Mouse (Mus musculus) hindbrain, embryonic 15.5 days (tissue): Measurements from ENCODE around the gene Fgfr2. TPM values are rescaled to one million over a fixed set of nuclear protein-coding genes. Genes with fewer than 3 reads are reported as not detected.

ENCODE experiments used
- ATAC-seq: fragments of 200-750 bp; cut with Nextera tagmentation; 2 replicates; pipeline ENCODE4 v1.8.0; 2017; ENCODE audit warnings: low read depth, moderate number of reproducible peaks, moderate TSS enrichment; ENCODE audit not compliant: low FRiP score
- H3K27ac ChIP-seq: fragments of 300-500 bp; sonication (generic); replicated peaks from 2 replicates; pipeline ENCODE4 v1.5.1; 2015; ENCODE audit warnings: mild to moderate bottlenecking, inconsistent platforms
- H3K27me3 ChIP-seq: fragments of 300-500 bp; sonication (generic); 2 replicates; pipeline ENCODE4 v1.6.1; 2015; ENCODE audit warnings: control low read depth, inconsistent platforms
- H3K36me3 ChIP-seq: fragments of 300-500 bp; sonication (generic); 2 replicates; pipeline ENCODE4 v1.6.1; 2015; ENCODE audit warnings: control low read depth, inconsistent platforms
- H3K4me1 ChIP-seq: fragments of 300-500 bp; sonication (generic); replicated peaks from 2 replicates; pipeline ENCODE4 v1.6.1; 2015; ENCODE audit warnings: control low read depth, inconsistent platforms
- H3K4me2 ChIP-seq: fragments of 300-500 bp; sonication (generic); 2 replicates; pipeline ENCODE4 v1.6.1; 2015; ENCODE audit warnings: moderate library complexity, mild to moderate bottlenecking, inconsistent platforms
- H3K4me3 ChIP-seq: fragments of 300-500 bp; sonication (generic); 2 replicates; pipeline ENCODE4 v1.5.1; 2015; ENCODE audit warnings: mild to moderate bottlenecking, inconsistent platforms
- H3K9ac ChIP-seq: fragments of 300-500 bp; sonication (generic); 2 replicates; pipeline ENCODE4 v1.6.1; 2015; ENCODE audit warnings: inconsistent platforms
- H3K9me3 ChIP-seq: fragments of 300-500 bp; sonication (generic); 2 replicates; pipeline ENCODE4 v1.6.1; 2016; ENCODE audit warnings: control low read depth, inconsistent platforms
- WGBS: fragments of 180-500 bp; shearing (Covaris S2); methylation state at CpG from one replicate; pipeline ENCODE4 v1.1.7; 2015; 5-methylcytosine and 5-hydroxymethylcytosine counted together
- polyA plus RNA-seq: library from polyadenylated mRNA; unstranded; fragments of >200 nt; fragmentation: Nextera tagmentation; extraction: Ambion mirVana; gene quantifications from 2 replicates; pipeline ENCODE4 v1.2.1, GENCODE M21; 2015

The Fgfr2 gene
- polyA plus RNA-seq, 1 experiment from 2014 or later = 28.5 TPM

- Histone ChIP-seq H3K9me3 (no peaks in the 10 kb centered on the region), H3K27me3 (no peaks in the 10 kb centered on the region), H3K4me1 (peaks cover 3% of the 10 kb centered on the region), H3K27ac (no peak overlapping the region), H3K9ac (no peak overlapping the region), H3K36me3 (no peaks in the 10 kb centered on the region), H3K4me3 (no peak overlapping the region), H3K4me2 (no peak overlapping the region)
- no peak for ATAC-seq
- WGBS = 90% methylated on average over 2 of the region's 2 CpGs
These were observed 541.7 kb downstream of the Fgfr2 start for GRCm38 (mm10) chr7:132581441-132581840.

- Histone ChIP-seq H3K27ac (no peak overlapping the region), H3K36me3 (no peaks in the 10 kb centered on the region), H3K27me3 (no peaks in the 10 kb centered on the region), H3K4me1 (peaks cover 7% of the 10 kb centered on the region), H3K4me2 (no peak overlapping the region), H3K4me3 (no peak overlapping the region), H3K9ac (no peak overlapping the region), H3K9me3 (no peaks in the 10 kb centered on the region)
- ATAC-seq = no peak
- 82% methylated on average over 6 of the region's 6 CpGs for WGBS
These were observed 542.6 kb downstream of the Fgfr2 start for GRCm38 (mm10) chr7:132580511-132580910.

DNA sequence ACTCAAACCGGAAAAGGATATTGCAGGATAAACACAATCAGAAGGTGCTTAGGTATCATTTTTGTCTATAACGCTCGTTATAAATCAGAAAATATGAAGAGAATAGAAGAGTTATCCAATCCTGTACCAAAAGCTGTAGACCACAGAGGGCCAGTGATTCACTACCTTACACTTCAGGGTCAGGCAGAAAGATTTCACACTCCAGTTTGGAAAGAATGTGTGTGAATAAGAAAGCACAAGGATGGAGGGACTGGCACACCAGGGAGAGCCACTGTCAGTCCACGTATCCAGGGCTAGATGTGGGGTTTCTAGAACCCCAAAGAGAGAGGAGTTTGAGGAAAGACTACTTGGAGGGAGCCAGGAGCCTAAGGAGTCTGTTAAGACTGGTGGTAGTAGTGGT, 546.3 kb downstream of the Fgfr2 start:
- H3K36me3 ChIP-seq = no peaks in the 10 kb centered on the region
- no peaks in the 10 kb centered on the region for H3K9me3 ChIP-seq
- no peaks in the 10 kb centered on the region for H3K27me3 ChIP-seq
- WGBS = 61% methylated on average over 4 of the region's 4 CpGs
- peak overlapping the region; percentile 86 for H3K4me2 ChIP-seq
- no peak for ATAC-seq
- H3K9ac ChIP-seq = no peak overlapping the region
- H3K4me3 ChIP-seq = peak overlapping the region; percentile 91; the same call in 1 of the 2 replicates
- peaks cover 19% of the 10 kb centered on the region for H3K4me1 ChIP-seq
- no peak overlapping the region for H3K27ac ChIP-seq

DNA sequence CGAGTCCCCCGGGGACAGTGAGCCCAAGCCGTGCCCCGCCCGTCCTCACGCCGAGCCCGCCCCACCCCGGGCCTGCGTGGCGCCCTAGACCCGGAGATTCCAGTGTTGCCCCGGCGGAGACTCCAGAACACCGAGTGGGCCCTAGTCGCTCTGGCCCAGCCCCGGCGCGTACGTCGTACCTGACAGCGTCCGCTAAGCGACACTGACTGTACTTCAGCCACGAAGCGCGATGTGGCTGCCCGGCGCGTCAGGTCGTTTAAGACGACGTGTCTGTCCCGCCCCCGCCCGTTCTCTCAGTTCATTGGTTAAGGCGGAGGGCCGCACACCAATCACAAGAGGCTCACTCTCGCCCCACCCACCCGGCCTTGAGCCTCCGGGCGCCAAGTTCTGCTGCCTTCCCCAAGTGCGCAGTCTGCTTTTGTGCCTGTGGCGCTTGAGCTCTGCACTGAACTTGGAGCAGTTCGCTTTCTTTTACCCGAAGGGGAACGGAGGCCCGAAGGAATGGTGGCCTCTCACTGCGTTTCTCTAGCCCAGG, 547.0 kb downstream of the Fgfr2 start, which contains the start of gene Oat:
Oat (minus strand) TSS at position 283 of the 535 bp plus-strand sequence.
- H3K4me1 ChIP-seq = peaks cover 19% of the 10 kb centered on the region
- under 1% methylated on average over 49 of the region's 49 CpGs for WGBS
- H3K27ac ChIP-seq = peak within 1 kb of the TSS; percentile 93
- H3K27me3 ChIP-seq = no peaks in the 10 kb centered on the region
- H3K36me3 ChIP-seq = no peaks in the 10 kb centered on the region
- peak within 1 kb of the TSS; percentile 86 for H3K4me2 ChIP-seq
- peak; percentile 97 for ATAC-seq
- peak within 1 kb of the TSS; percentile 91 for H3K4me3 ChIP-seq
- no peaks in the 10 kb centered on the region for H3K9me3 ChIP-seq
- peak within 1 kb of the TSS; percentile 82 for H3K9ac ChIP-seq

GRCm38 (mm10) chr7:132575623-132576022, 547.5 kb downstream of the Fgfr2 start:
- ATAC-seq = peak; percentile 86
- Histone ChIP-seq H3K9me3 (no peaks in the 10 kb centered on the region), H3K9ac (peak overlapping the region; percentile 82), H3K4me1 (peaks cover 19% of the 10 kb centered on the region), H3K4me2 (peak overlapping the region; percentile 86), H3K27ac (peak overlapping the region; percentile 93), H3K36me3 (no peaks in the 10 kb centered on the region), H3K27me3 (no peaks in the 10 kb centered on the region), H3K4me3 (peak overlapping the region; percentile 91)
- WGBS = under 1% methylated on average over 12 of the region's 13 CpGs

GRCm38 (mm10) chr7:132574646-132575045, 548.5 kb downstream of the Fgfr2 start:
- 91% methylated on average over 5 of the region's 5 CpGs for WGBS
- no peak overlapping the region for H3K4me2 ChIP-seq

GRCm38 (mm10) chr7:132573205-132573604, 549.9 kb downstream of the Fgfr2 start:
- peak overlapping the region; percentile 58 for H3K27ac ChIP-seq
- no peaks in the 10 kb centered on the region for H3K27me3 ChIP-seq

More at GRCm38 (mm10) chr7:132574646-132575045, 548.5 kb downstream of the Fgfr2 start:
- H3K4me3 ChIP-seq = no peak overlapping the region
- H3K27ac ChIP-seq = no peak overlapping the region
- no peaks in the 10 kb centered on the region for H3K27me3 ChIP-seq
- peaks cover 19% of the 10 kb centered on the region for H3K4me1 ChIP-seq
- ATAC-seq = no peak
- no peaks in the 10 kb centered on the region for H3K36me3 ChIP-seq
- H3K9me3 ChIP-seq = no peaks in the 10 kb centered on the region
- H3K9ac ChIP-seq = no peak overlapping the region

GRCm38 (mm10) chr7:132572738-132573137, 550.4 kb downstream of the Fgfr2 start:
- H3K36me3 ChIP-seq = peaks cover 3% of the 10 kb centered on the region; the same call in 1 of the 2 replicates
- peak overlapping the region; percentile 55 for H3K27ac ChIP-seq
- no peaks in the 10 kb centered on the region for H3K27me3 ChIP-seq
- no peak overlapping the region for H3K9ac ChIP-seq
- H3K4me2 ChIP-seq = peak overlapping the region; percentile 33; the same call in 1 of the 2 replicates
- ATAC-seq = no peak
- no peaks in the 10 kb centered on the region for H3K9me3 ChIP-seq
- peaks cover 19% of the 10 kb centered on the region for H3K4me1 ChIP-seq
- H3K4me3 ChIP-seq = no peak overlapping the region
- WGBS = 68% methylated on average over 3 of the region's 3 CpGs

More at GRCm38 (mm10) chr7:132573205-132573604, 549.9 kb downstream of the Fgfr2 start:
- Histone ChIP-seq H3K4me1 (peaks cover 19% of the 10 kb centered on the region), H3K9me3 (no peaks in the 10 kb centered on the region), H3K4me3 (no peak overlapping the region), H3K4me2 (peak overlapping the region; percentile 33; the same call in 1 of the 2 replicates), H3K36me3 (peaks cover 3% of the 10 kb centered on the region; the same call in 1 of the 2 replicates), H3K9ac (no peak overlapping the region)
- WGBS = 37% methylated on average over 6 of the region's 6 CpGs
- no peak for ATAC-seq

DNA sequence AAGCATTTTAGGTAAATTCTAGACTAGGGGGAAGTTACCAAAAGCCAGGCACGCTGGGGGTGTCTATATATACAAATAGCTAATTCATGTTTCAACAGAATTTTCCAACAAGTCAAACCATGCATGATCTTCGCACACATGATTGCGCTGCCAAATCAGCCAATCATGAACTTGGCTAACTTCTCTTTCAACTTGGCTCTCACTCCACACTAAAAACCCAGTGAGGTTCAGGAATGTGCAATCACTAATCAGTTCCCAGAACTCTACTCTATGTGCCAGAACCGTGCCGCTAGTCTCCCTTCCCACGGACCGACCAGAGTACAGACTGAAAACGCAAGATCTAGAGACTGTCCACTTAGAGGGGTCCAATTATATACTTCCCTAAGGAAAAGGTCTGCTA, 551.7 kb downstream of the Fgfr2 start:
- Histone ChIP-seq H3K36me3 (peaks cover 3% of the 10 kb centered on the region; the same call in 1 of the 2 replicates), H3K4me3 (no peak overlapping the region), H3K4me1 (peaks cover 16% of the 10 kb centered on the region), H3K9me3 (no peaks in the 10 kb centered on the region), H3K9ac (no peak overlapping the region), H3K4me2 (no peak overlapping the region), H3K27me3 (no peaks in the 10 kb centered on the region), H3K27ac (peak overlapping the region; percentile 26; the same call in 1 of the 2 replicates)
- ATAC-seq = no peak
- WGBS = 73% methylated on average over 8 of the region's 8 CpGs

DNA sequence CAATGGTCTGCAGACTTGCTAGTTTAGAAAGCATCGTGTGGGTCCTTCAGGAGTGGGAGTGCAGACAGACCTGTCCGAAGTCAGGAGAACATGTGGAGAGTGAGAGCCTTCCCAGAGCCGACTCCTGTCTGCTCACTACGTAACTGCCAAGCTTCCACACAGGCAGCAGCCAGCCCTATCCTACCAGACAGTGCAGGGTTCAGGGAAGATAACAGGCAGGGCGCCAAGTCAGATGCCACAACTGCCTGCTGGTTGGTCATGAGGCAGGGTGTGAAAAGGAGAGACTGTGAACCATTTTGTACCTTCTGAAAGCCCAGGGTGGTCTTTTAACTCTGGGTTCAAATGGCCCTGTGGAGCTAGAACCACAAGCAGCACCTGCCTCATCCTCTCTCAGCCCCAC, 553.1 kb downstream of the Fgfr2 start:
- no peak for ATAC-seq
- Histone ChIP-seq H3K36me3 (peaks cover 6% of the 10 kb centered on the region; the same call in 1 of the 2 replicates), H3K27ac (no peak overlapping the region), H3K27me3 (no peaks in the 10 kb centered on the region), H3K9ac (no peak overlapping the region), H3K4me2 (no peak overlapping the region), H3K4me1 (peaks cover 8% of the 10 kb centered on the region; the same call in 1 of the 2 replicates), H3K4me3 (no peak overlapping the region), H3K9me3 (no peaks in the 10 kb centered on the region)
- 76% methylated on average over 5 of the region's 5 CpGs for WGBS

GRCm38 (mm10) chr7:132568817-132569216, 554.3 kb downstream of the Fgfr2 start:
- H3K27me3 ChIP-seq = no peaks in the 10 kb centered on the region
- H3K36me3 ChIP-seq = peaks cover 9% of the 10 kb centered on the region
- no peak overlapping the region for H3K4me3 ChIP-seq
- 0 out of 2 replicates have a peak, but pooled peaks cover 5% of the 10 kb centered on the region for H3K4me1 ChIP-seq
- no peaks in the 10 kb centered on the region for H3K9me3 ChIP-seq
- no peak overlapping the region for H3K4me2 ChIP-seq
- WGBS = 82% methylated on average over 6 of the region's 6 CpGs
- no peak overlapping the region for H3K9ac ChIP-seq
- no peak for ATAC-seq
- no peak overlapping the region for H3K27ac ChIP-seq

DNA sequence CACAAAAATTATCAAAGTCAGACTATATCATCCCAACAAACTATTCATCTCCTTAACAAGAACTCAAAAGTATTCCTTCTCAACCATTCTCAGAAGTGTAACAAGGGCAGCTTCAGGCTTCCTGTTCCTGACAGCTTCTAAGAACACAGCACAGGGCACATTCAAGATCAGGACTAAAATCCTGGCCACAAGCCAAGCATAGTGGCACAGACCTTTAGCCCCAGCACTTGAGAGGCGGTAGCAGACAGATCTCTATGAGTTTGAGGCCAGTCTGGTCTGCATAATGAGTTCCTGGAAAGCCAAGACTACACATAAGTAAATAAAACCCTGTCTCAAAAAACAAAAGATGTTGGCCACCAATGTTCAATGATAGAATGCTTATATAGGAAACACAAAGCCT, 557.3 kb downstream of the Fgfr2 start:
- Histone ChIP-seq H3K4me1 (no peaks in the 10 kb centered on the region), H3K27me3 (no peaks in the 10 kb centered on the region), H3K9me3 (no peaks in the 10 kb centered on the region), H3K4me2 (no peak overlapping the region), H3K9ac (no peak overlapping the region), H3K36me3 (peaks cover 36% of the 10 kb centered on the region), H3K4me3 (no peak overlapping the region), H3K27ac (no peak overlapping the region)
- ATAC-seq = no peak
- WGBS = 45% methylated on average over 1 of the region's 1 CpGs
